Mouse (Mus musculus): ENCODE data around the gene Ahsa1.
A peak's percentile ranks its signal among the peaks of the same experiment; 100 is the strongest.
"Not testable (repeated sequence)": the region's sequence is repeated elsewhere in the genome, so short reads cannot be mapped to it uniquely, and the experiment has no call there.

Gene Ahsa1

DNA sequence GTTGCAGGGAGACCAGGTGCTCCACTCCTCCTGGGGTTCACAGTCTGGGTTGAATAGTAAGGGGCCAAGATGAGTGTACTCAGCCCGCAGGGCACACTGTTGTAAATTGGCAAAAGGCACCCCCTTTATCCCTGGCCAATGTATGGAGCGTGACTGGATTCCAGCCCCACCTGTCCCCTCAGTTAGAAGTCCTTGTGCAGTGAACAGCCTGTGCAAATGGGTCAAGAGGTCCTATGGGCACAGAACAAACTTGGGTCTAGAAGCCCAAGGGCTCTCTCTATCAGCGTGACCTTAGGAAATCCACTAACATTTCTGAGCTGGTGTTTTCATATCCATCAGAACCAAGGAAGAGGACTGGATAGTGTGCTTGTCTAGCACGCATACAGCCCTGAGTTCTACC is 16.5 kb downstream of the Ahsa1 start:
- DNase-seq: no peak

DNA sequence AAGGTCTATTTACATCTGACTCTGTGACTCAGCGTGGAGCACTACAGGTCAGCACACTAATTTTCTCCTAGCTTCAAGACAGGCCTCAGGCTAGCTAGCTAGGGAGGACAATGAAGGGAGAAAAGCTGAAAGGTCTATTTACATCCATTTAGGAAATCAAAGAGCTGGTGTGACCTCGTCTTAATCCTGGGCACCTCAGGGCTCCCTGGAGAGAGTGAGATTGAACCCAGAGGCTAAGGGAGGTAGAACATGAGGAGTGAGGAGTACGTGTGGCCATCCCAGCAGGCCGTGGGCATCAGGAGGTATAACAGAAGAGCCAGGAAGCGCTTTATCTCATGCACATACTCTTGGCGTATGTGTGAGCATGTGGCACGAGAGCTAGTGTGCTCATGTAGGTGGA is 17.4 kb downstream of the Ahsa1 start:
- no peak for DNase-seq

DNA sequence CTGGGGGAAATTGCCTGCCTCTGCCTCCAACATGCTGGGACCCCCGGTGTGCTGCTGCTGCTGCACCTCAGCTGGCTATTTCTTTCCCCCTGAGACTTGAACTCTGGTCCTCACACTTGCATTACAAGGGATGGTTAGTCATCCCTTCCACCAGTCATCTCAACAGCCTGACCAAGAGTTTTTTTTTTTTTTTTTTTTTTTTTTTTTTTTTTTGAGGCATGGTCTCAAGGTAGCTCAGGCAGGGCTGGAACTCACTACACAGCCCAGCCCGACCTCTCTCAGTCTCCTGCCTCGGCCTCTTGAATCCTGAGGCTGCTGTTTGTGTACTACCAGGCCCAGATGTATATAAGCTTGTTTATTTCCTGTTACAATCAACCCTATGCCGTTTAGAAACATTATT is 18.0 kb downstream of the Ahsa1 start:
- DNase-seq: no peak

DNA sequence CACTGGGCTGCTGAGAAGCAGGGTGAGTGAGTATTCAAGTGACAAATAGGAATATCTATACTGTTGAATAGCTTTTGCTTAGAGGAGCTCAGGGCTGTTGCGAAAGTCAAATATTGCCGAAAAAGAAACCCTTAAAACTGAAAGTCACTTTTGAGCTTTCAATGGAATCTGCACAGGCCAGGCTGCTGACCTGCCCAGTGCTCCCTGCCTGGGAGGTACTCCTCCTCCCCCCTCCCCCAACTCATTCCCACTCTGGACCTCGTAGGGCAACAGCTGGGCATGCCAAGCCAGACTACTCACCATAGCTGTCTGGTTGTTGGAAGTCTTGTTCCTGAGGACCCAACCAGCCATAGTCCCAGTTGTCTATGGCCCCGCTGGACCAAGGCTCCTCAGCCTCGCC is 18.4 kb downstream of the Ahsa1 start:
- peak; percentile 40 for DNase-seq

DNA sequence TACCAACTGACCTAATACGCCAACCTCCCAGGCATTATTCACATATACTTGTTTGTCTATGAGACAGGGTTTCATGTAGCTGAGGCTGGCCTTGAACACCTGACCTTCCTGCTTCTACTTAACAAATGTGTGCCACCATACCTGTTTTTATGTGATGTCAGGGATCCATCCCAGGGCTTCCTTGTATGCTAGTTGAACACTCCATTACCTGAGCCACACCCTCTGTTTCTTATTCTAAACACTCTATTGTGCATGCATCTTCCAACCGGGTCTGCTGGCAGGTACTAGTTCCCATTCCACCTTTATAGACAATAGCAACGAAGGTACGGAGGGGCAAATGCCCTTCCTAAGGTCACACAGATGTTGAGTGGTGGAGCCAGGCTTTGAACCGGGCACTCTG is 22.8 kb downstream of the Ahsa1 start:
- DNase-seq: no peak

DNA sequence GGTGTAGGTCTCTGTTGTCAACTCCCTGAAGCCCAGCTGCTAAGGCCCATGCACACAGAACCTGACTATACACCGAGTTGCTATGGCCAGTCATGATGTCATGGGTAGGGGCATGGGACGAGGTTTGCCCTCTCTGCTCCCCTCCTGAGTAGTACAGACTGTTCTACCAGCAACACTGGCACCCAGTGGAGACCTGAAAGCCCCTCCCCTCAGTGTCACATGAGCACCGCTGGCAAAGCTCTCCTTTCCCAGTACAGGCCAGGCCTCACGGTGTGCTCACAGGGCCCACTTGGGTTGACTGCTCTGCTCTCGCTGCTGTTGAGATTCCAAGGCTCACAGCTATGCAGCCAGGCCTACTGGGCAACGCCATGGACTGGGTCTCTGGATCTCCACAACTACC is 27.7 kb downstream of the Ahsa1 start:
- DNase-seq: no peak

DNA sequence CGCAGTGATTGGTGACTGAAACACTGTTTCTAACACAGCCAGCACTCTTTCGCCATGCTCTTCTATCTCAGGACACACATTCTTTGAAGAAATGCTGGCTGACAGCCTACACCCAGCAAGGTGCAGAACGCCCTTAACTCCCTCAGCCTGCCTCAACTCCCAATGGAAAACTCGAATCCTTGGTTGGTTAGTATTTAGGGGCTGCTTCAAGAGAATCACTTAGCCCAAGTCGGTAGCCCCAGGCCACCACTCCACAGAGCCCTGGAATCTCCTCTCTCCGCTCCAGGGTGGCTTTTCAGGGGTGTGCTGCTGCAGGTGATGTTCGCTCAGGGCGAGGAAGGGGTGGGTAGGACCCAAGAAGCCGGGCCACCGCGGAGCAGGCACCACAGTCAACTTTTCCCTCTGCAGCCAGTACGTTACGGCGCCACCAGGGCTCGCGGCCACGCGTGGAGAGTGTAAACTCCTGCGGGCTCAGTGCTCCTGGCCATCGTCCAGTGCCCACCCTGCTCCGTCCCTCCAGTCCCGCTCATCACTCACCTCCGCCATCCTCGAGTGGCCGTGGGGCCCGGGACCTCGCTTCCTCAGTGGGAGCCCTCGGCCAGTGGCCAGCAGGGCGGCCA is 32.9 kb downstream of the Ahsa1 start:
- no peak for DNase-seq

DNA sequence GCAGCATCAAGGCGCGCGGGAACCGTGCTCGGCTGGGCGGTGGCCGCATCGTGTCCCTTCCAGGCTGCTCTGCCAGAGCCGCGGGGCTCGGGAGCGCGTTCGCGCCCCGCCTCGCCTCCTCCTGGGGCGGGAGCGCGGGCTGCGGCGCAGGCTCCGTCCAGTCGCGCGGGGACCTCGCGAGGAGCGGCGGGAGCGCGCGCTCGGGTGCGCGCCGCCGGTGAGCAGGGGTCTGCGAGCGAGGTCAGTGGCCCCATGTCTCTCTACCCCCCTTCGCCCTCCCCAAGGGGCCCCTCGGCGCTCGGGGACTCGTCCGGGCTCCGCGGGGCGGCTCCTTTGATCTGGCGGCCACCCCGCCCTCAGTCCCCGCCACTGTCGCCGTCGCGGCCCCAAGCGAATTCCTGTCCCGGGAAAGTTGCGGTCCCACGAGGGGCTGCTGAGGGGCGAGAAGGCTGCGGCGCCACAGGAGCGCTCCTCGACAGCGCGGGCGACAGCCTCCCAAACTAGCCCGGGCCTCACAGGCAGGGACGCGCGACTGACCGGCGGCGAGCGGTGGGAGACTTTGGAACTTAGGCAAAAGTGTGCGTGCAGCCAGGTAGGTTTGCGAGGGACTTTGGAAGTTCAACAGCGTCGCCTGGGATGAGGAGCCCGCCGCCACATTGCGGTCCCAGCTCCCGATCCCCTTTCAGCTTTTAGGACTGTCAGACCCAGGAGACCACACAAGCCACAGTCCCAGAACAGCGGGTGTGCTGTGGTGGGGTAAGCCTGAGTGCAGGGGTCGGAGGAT is 33.6 kb downstream of the Ahsa1 start, which contains the start of gene Ism2:
Gene Ism2 (minus strand): TSS at position 49 of the 784 bp plus-strand sequence.
- DNase-seq: peak; percentile 41

DNA sequence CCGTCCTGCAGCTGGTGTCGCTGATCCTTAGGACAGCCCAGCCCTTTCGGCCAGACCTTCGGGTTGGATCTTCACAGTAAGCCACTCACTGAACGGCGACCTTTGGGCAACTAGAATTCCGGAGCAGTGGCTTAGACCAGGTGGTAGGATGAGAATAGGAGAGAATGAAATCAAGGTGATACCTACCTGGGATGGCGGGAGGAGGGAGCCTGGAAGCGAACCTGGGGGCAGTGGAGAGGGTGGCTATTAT is 34.1 kb downstream of the Ahsa1 start:
- DNase-seq: no peak

DNA sequence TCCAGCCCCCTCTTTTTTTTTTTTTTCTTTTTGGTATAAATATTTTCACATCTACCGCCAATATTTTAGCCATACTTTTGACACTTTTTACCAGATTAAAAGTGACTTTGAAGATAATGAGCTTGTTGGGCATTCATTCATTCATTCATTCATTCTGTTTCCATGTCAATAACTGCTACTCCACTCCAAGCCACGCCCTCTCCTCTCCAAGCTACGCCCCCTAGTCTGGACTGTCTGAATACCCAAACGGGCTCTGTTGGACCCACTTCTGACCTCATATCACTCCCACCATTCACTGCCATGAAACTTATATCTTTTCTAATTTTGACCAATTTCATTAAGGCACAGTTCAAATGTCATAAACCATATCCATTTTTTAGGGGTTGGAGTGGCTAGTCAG is 34.9 kb downstream of the Ahsa1 start:
- DNase-seq: no peak

DNA sequence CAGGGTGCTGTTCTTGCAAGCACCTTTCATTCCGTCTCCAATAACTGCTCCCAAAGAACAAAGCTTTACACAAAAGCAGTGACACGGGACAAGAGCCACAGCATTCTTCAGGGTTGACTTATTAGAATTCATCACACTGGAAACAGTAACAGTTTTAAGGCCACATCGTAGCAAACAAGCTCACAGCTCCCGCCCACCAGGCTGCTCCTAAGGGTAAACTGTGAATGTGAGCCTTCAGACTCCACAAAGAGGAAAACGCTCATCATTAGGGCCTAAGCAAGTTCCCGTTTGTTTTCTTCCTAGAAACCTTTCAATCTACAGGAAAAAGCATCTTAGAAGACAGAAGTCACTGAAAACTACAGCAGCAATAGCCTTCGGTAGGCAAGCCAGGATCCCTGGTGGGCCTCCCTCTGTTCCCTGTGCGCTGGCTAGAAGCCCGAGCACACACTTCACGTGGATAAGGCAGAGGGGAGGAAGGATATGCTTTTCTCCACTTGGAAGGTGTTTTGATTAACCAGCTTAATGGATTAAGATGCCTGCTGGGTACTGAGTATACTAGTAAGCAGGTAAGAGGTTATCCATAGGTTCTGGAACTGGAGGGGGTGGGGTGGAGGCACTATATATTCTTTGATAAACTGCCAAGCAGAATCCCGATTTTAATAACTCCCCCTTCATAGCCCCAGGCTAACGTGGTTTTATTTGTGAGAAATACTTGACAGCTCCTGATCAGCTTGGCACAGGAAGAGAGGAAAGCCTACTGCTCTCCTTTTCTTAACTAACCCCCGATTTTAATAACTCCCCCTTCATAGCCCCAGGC is 39.7 kb downstream of the Ahsa1 start:
- no peak for DNase-seq

DNA sequence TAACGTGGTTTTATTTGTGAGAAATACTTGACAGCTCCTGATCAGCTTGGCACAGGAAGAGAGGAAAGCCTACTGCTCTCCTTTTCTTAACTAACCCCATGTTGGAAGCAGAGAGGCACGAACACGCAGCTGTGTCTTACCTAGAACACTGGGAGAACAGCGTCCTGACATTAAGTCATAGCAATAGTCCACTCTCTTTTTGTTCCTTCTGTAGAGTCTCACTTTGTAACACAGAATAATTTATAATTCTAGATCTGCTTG is 40.2 kb downstream of the Ahsa1 start:
- not testable (repeated sequence) for DNase-seq

DNA sequence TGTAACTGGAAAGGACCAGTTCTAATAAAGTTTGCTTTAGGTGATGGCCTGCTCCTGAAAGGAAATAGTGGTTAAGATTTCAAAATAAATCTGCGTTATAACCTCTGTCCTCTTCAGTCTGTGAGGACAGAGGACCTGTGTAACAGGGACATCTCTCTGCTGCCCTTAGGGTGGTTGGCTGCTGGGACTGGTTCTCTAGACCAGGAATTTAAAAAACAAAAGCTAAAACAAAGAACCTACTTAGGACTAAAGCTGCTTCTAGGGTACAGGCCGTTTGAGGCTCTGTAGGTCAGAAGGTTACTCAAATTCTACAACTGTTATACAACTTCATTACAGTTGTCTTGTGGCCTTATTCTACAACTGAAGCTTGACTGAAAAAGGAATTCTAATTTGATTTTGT is 46.8 kb downstream of the Ahsa1 start:
- DNase-seq: no peak

DNA sequence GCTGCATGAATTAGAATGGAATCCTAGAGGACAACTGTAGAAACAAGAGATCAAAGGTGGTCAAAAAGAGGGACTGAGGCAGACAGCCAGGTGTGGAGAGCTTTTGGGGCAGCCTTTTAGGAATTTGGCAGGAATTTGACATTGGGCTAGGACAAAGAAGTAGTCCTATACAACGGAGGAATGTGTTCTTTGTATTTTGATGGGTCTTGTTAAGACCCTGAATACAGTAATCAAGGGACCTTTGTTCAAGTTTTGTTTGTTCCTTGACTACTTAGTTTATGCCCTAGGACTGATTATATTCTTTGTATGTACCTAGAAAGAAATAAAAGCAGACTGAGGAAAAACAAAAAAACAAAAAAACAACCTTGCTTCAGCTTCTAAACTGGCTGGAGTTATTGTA is 51.7 kb downstream of the Ahsa1 start:
- no peak for DNase-seq

DNA sequence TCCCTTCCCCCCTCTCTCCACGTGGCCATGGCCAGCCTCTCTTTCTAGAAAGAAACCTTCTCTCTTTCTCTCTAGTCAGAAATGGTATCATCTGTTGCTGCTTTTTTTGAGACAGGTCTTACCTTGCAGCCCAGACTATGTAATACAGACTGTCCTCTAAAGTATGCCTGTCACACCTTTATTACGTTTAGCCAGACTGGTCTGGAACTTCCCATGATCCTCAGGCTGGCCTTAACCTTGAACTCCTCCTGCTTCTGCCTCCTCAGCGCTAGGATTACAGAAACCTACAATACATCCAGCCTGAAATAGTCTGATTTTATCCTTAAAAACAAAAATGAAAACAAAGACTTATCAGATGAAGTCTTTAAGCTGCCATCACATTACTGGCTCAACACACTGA is 53.0 kb downstream of the Ahsa1 start:
- DNase-seq: no peak

Data from lung, postnatal 14 days (tissue).